Mouse (Mus musculus) adrenal gland, adult 18-20 months (tissue): ENCODE measurements around the gene Cdk5. TPM values are rescaled to one million over a fixed set of nuclear protein-coding genes. Genes with fewer than 3 reads are reported as not detected.

Experiments used
- DNase-seq, 2 experiments: peaks; one replicate each; pipeline ENCODE4 v3.0.0; 2021 to 2022; ENCODE audit warnings: low spot score in 2 of 2
- total RNA-seq, 2 experiments: library from RNA; stranded (reverse); gene quantifications; 1 replicate in 1 of 2; 2 replicates in 1 of 2; pipeline ENCODE4 v1.2.3; 2021

Gene Cdk5
- total RNA-seq, 2 experiments from 2014 or later = 42.4 to 47.5 TPM

- DNase-seq = no peak
Observed at GRCm38 (mm10) chr5:24379501-24379900, 43.8 kb downstream of the Cdk5 start.

GRCm38 (mm10) chr5:24378700-24379099 is 44.6 kb downstream of the Cdk5 start:
- no peak for DNase-seq

- DNase-seq = no peak
Observed at GRCm38 (mm10) chr5:24374666-24375328, 48.5 kb downstream of the Cdk5 start.

- DNase-seq = no peak
Observed at GRCm38 (mm10) chr5:24374216-24374615, 49.1 kb downstream of the Cdk5 start.

- no peak for DNase-seq
Observed at GRCm38 (mm10) chr5:24373807-24374206, 49.5 kb downstream of the Cdk5 start.

GRCm38 (mm10) chr5:24369767-24370166 is 53.6 kb downstream of the Cdk5 start:
- no peak for DNase-seq

Other genes with a start within 250 kb of the Cdk5 start
- 10 to 100 TPM; 13.1 to 15.5 TPM for gene Kcnh2, start 71.9 kb downstream of the Cdk5 start, total RNA-seq
- gene Nos3, start 58.7 kb downstream of the Cdk5 start, total RNA-seq = 10 to 100 TPM in 1 of 2 experiments, 1 to 10 TPM in 1; 9.1 to 16.3 TPM
- gene Atg9b, start 31.4 kb downstream of the Cdk5 start, total RNA-seq = 1 to 10 TPM; 1.3 to 2.6 TPM
- 10 to 100 TPM; 76.4 to 88.2 TPM for gene Abcb8, start 29.9 kb downstream of the Cdk5 start, total RNA-seq
- under 1 TPM in 1 of 2 experiments, not detected in 1; 0.33 TPM for gene Asic3, start 10.1 kb downstream of the Cdk5 start, total RNA-seq
- 10 to 100 TPM; 49.3 to 62.3 TPM for gene Slc4a2, start 307 bp upstream of the Cdk5 start, total RNA-seq
- gene Fastk, start 21.8 kb upstream of the Cdk5 start, total RNA-seq = 100 to 1,000 TPM in 1 of 2 experiments, 10 to 100 TPM in 1; 94.6 to 117 TPM
- 10 to 100 TPM; 11.7 to 13.2 TPM for gene Tmub1, start 24.3 kb upstream of the Cdk5 start, total RNA-seq
- gene Agap3, start 28.6 kb upstream of the Cdk5 start, total RNA-seq = 10 to 100 TPM; 79.5 to 94.0 TPM
- gene Gbx1, start 103.7 kb upstream of the Cdk5 start, total RNA-seq = not detected
- gene Asb10, start 117.4 kb upstream of the Cdk5 start, total RNA-seq = under 1 TPM in 1 of 2 experiments, not detected in 1; 0.23 TPM
- gene 4931409K22Rik, start 133.3 kb upstream of the Cdk5 start, total RNA-seq = not detected
- 10 to 100 TPM; 62.8 to 81.3 TPM for gene Abcf2, start 153.9 kb upstream of the Cdk5 start, total RNA-seq
- gene Chpf2, start 163.2 kb upstream of the Cdk5 start, total RNA-seq = 10 to 100 TPM; 34.5 to 39.7 TPM
- 10 to 100 TPM; 15.2 to 17.2 TPM for gene Smarcd3, start 200.9 kb upstream of the Cdk5 start, total RNA-seq